Mouse (Mus musculus) lung, postnatal 0 days (tissue): ENCODE results near the gene Cct3. TPM values are rescaled to one million over a fixed set of nuclear protein-coding genes. Genes with fewer than 3 reads are reported as not detected.
"Not testable (repeated sequence)": the region's sequence is repeated elsewhere in the genome, so short reads cannot be mapped to it uniquely, and the experiment has no call there.

Experiments
- ATAC-seq: fragments of 200-750 bp; cut with Nextera tagmentation; 2 replicates; pipeline ENCODE4 v1.8.0; 2017; ENCODE audit warnings: moderate library complexity
- DNase-seq: peaks from one replicate; pipeline ENCODE4 v3.0.0-alpha.2; 2016; ENCODE audit warnings: low spot score
- H3K27ac ChIP-seq: fragments of 300-500 bp; sonication (generic); 2 replicates; pipeline ENCODE4 v1.5.1; 2014; ENCODE audit warnings: antibody characterized with exemption, mild to moderate bottlenecking, low read length, mixed read lengths
- H3K27me3 ChIP-seq: fragments of 300-500 bp; sonication (generic); replicated peaks from 2 replicates; pipeline ENCODE4 v1.6.1; 2014; ENCODE audit warnings: low read length, mixed read lengths; ENCODE audit not compliant: insufficient read depth
- H3K36me3 ChIP-seq: fragments of 300-500 bp; sonication (generic); 2 replicates; pipeline ENCODE4 v1.6.1; 2014; ENCODE audit warnings: low read length, mixed read lengths; ENCODE audit not compliant: insufficient read depth
- H3K4me1 ChIP-seq: fragments of 300-500 bp; sonication (generic); 2 replicates; pipeline ENCODE4 v1.6.1; 2014; ENCODE audit warnings: antibody characterized with exemption, low read depth, low read length, mixed read lengths; ENCODE audit not compliant: insufficient read depth
- H3K4me2 ChIP-seq: fragments of 300-500 bp; sonication (generic); replicated peaks from 2 replicates; pipeline ENCODE4 v1.6.1; 2014; ENCODE audit warnings: low read depth, mild to moderate bottlenecking, low read length, moderate library complexity, mixed read lengths
- H3K4me3 ChIP-seq: fragments of 300-500 bp; sonication (generic); 2 replicates; pipeline ENCODE4 v1.5.1; 2014; ENCODE audit warnings: low read depth, low read length
- H3K9ac ChIP-seq: fragments of 300-500 bp; sonication (generic); replicated peaks from 2 replicates; pipeline ENCODE4 v1.6.1; 2014; ENCODE audit warnings: low read depth, mild to moderate bottlenecking
- H3K9me3 ChIP-seq: fragments of 300-500 bp; sonication (generic); 2 replicates; pipeline ENCODE4 v1.6.1; 2016; ENCODE audit warnings: low read length, mixed read lengths
- CTCF ChIP-seq: IDR thresholded peaks from 2 replicates; pipeline ENCODE4 v1.5.1; 2016; ENCODE audit warnings: antibody characterized with exemption, mild to moderate bottlenecking
- EP300 ChIP-seq: IDR thresholded peaks from 2 replicates; pipeline ENCODE4 v1.6.1; 2016; ENCODE audit warnings: antibody characterized with exemption, mild to moderate bottlenecking, control low read depth
- WGBS: fragments of 180-500 bp; shearing (Covaris S2); extraction: QIAGEN DNeasy Blood & Tissue Kit; methylation state at CpG from one replicate; pipeline ENCODE4 v1.1.7; 2014; 5-methylcytosine and 5-hydroxymethylcytosine counted together
- polyA plus RNA-seq: library from polyadenylated mRNA; unstranded; fragments of >200 nt; fragmentation: Nextera tagmentation; extraction: Ambion mirVana; gene quantifications from 2 replicates; pipeline ENCODE4 v1.2.1, GENCODE M21; 2015

The Cct3 gene
- polyA plus RNA-seq, 1 experiment from 2014 or later, result 173 TPM

DNA sequence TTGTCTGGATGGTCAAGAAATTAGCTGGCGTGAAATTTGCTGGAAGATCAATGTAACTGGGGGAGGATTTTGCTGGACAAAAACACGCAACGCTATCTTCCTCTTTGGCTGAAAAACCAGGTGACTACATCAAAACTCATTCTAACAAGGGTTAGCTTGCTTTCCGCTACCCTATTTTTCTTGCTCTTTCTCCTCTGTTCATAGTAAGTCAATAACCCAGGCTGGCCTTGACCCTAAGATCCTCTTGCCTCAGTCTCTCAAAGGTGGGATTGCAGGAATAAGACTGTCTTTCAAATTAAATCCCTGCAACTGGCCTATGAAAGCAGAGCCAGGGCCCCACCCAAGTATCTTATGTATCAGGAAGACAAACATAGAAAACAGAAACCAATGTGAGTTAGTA, 9.8 kb upstream of the Cct3 start, which contains the start of gene Gm38392:
Gene Gm38392, minus strand, starts transcription at position 101 of the 400 bp plus-strand sequence.
- H3K4me2 ChIP-seq, result no peak within 1 kb of the TSS
- H3K4me3 ChIP-seq, result no peak within 1 kb of the TSS
- 98% methylated on average over 4 of the region's 4 CpGs for WGBS
- no peaks in the 10 kb centered on the region for H3K9me3 ChIP-seq
- ATAC-seq, result no peak
- TF ChIP-seq EP300, result no peak
- TF ChIP-seq CTCF, result no peak
- H3K4me1 ChIP-seq, result no peaks in the 10 kb centered on the region
- peak within 1 kb of the TSS; percentile 71; the same call in 1 of the 2 replicates for H3K27ac ChIP-seq
- DNase-seq, result no peak
- H3K27me3 ChIP-seq, result no peaks in the 10 kb centered on the region
- H3K9ac ChIP-seq, result no peak within 1 kb of the TSS
- H3K36me3 ChIP-seq, result no peaks in the 10 kb centered on the region

DNA sequence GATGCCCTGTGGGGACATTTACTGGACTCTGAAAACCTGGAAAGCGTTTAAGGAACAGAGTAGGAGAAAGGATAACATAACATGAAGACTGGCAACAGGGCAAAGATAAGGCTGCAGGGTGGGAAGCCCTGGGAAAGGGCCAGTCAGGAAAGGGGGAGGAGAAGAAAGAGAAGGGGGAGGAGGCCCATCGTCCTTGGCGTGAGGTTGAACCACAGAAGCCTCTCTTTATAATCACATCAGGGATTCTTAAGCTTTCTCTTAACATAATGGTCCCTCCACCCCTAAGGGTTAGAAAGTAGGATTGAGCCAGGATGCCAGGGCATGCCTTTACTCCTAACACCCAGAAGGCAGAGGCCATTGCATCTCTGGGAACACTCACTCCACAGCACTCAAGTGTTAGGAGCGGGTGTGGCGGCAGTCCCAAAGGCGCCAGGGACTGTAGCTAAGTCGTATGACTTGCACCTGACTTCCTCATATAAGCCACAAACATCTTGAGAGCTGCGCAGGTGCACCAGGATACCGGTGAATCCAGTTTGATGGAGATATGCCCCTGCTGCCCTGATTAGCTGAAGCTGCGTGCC, 8.7 kb upstream of the Cct3 start:
- not testable (repeated sequence) for H3K36me3 ChIP-seq, H3K9ac ChIP-seq, H3K4me2 ChIP-seq, H3K27me3 ChIP-seq, H3K4me1 ChIP-seq, H3K4me3 ChIP-seq, H3K9me3 ChIP-seq
- peak; percentile 57 for DNase-seq
- H3K27ac ChIP-seq, result peak overlapping the region; percentile 71; the same call in 1 of the 2 replicates
- WGBS, result 57% methylated on average over 8 of the region's 10 CpGs
- ATAC-seq, result peak; percentile 93

DNA sequence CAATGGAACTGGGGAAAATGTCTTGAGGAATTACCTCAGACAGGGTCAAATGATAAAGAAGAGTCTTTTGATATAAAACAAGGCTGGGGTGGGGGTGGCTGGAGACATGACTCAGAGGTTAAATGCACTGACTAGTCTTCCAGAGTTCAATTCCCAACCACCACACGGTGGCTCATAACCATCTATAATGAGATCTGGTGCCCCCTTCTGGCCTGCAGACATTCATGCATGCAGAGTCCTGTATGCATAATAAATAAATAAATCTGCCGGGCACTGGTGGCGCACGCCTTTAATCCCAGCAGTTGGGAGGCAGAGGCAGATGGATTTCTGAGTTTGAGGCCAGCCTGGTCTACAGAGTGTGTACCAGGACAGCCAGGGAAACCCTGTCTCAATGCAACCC, 4.9 kb upstream of the Cct3 start:
- H3K9ac ChIP-seq, result no peak overlapping the region
- no peaks in the 10 kb centered on the region for H3K36me3 ChIP-seq
- TF ChIP-seq EP300, result no peak
- TF ChIP-seq CTCF, result peak; percentile 72
- H3K27me3 ChIP-seq, result no peaks in the 10 kb centered on the region
- H3K4me2 ChIP-seq, result no peak overlapping the region
- no peaks in the 10 kb centered on the region for H3K4me1 ChIP-seq
- DNase-seq (peak; percentile 61), ATAC-seq (no peak)
- no peak overlapping the region for H3K4me3 ChIP-seq
- no peak overlapping the region for H3K27ac ChIP-seq
- H3K9me3 ChIP-seq, result no peaks in the 10 kb centered on the region
- 56% methylated on average over 4 of the region's 4 CpGs for WGBS

DNA sequence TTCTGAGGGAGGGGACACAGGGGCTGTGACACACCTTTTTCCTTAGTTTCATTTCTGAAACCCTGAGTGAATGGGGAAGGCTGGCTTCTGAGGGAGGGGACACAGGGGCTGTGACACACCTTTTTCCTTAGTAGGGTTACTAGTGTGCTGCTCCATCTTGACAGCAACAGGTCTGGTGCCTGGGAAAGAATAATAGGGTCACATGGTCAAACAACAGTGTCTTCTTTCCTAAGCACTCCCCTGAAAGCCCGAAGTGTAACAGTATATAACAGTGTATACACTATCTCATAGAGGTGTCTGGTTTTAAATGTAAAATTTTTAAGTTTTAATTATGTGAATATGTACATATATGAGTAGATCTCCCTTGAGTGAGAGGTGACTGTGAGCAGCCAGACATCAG, 1.6 kb upstream of the Cct3 start:
- H3K9ac ChIP-seq, H3K9me3 ChIP-seq, H3K36me3 ChIP-seq, H3K27me3 ChIP-seq, H3K4me1 ChIP-seq, H3K27ac ChIP-seq, DNase-seq, H3K4me2 ChIP-seq, ATAC-seq, H3K4me3 ChIP-seq: not testable (repeated sequence)
- 81% methylated on average over 1 of the region's 1 CpGs for WGBS

DNA sequence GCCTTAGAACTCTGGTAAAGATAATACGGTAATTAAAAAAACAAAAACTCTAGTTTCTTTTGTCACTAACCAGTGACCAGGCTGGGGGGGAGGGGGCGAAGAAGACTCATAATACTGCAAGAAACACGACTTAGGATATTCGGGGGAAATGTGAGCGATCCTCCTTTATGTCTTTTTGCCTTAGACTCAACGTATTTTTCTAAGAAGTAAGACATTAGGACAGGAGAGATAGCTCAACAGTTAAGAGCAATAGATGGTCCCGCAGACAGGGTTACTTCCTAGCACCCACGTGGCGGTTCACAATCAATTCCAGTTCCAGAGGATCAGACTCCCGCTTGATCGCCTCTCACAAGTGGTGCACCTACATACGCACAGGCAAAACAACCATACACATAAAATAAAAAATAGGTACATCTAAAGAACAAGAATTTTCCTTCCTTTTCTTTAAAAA, 781 bp upstream of the Cct3 start:
- peak; percentile 5 for DNase-seq
- ATAC-seq, result no peak
- H3K4me1 ChIP-seq, result peaks cover 6% of the 10 kb centered on the region; the same call in 1 of the 2 replicates
- peak overlapping the region; percentile 61 for H3K4me2 ChIP-seq
- TF ChIP-seq CTCF (no peak), EP300 (no peak)
- peaks cover 8% of the 10 kb centered on the region; the same call in 1 of the 2 replicates for H3K36me3 ChIP-seq
- no peaks in the 10 kb centered on the region for H3K27me3 ChIP-seq
- WGBS, result under 1% methylated on average over 12 of the region's 12 CpGs
- H3K9me3 ChIP-seq, result no peaks in the 10 kb centered on the region
- H3K27ac ChIP-seq, result peak overlapping the region; percentile 77; the same call in 1 of the 2 replicates
- H3K9ac ChIP-seq, result peak overlapping the region; percentile 17; the same call in 1 of the 2 replicates
- H3K4me3 ChIP-seq, result peak overlapping the region; percentile 80

DNA sequence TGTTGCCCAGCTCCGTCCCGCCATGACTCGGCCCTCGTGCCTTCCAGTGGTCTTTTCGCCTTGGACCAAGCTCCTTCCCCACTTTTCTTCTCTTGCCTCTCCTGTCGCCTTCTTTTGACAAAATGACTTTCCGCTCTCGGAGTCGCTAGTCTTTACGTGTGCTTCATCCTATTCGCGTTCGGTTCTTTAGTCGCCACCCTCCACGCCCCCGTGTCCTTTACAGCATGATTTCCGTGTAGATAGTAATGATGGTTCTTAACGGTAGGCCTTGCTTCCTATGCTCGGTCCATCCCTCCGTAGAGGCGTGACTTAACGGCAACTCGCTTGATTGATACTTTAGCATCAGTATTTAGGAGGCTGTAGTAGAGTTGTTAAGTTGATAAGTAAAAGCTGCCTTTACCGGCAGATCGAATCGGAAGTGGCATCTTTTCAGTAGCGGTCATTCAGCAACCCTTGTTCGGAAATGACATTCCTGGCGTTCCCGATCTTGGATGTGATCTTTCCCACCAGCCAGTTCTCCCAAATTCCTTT, 470 bp downstream of the Cct3 start:
- peak overlapping the region; percentile 88 for H3K27ac ChIP-seq
- H3K4me2 ChIP-seq, result peak overlapping the region; percentile 58
- H3K4me1 ChIP-seq, result peaks cover 6% of the 10 kb centered on the region; the same call in 1 of the 2 replicates
- no peaks in the 10 kb centered on the region for H3K27me3 ChIP-seq
- ATAC-seq (no peak), DNase-seq (peak; percentile 31)
- TF ChIP-seq EP300, result no peak
- TF ChIP-seq CTCF, result no peak
- H3K4me3 ChIP-seq, result peak overlapping the region; percentile 80
- WGBS, result under 1% methylated on average over 30 of the region's 30 CpGs
- peak overlapping the region; percentile 72 for H3K9ac ChIP-seq
- H3K9me3 ChIP-seq, result no peaks in the 10 kb centered on the region
- H3K36me3 ChIP-seq, result peaks cover 15% of the 10 kb centered on the region; the same call in 1 of the 2 replicates
